Mouse (Mus musculus): ENCODE results near the gene Gm20388. TPM values are rescaled to one million over a fixed set of nuclear protein-coding genes. Genes with fewer than 3 reads are reported as not detected.

Gm20388 gene
- polyA plus RNA-seq, 1 experiment from 2014 or later: 47.1 TPM

DNA sequence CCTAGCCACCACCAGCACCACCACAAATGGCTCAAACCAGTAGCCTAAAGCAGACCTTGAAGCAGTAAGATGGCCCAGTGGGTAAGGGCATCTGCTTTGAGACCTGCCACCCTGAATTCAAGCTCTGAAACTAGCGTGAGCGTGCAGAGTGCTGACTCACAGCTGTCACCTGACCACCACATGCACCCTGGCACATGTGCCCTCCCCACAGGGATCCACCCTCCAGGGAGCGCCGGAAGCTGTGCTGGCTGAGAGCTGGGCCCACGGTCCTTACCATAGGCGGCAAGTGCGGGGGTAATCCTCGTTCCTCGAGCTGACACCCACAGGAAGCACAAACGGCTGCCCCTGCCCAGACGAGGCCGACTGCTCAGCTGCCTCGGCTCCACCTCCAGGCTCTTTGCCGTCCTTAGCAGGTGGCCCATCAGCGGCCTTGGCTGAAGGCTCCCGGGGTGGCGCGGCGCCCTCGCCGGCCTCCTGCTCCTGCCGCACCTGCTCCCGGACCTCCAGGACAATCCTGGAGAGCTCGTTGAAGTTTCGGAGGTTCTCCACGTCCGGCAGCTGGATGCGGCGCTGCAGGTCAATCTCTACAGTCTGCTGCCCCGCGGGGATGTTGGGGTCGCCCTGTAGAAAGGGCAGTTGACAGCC is 1643.3 kb downstream of the Gm20388 start:
- WGBS (ENCODE audit: missing documents): 93% methylated on average over 31 of the region's 32 CpGs
- Histone ChIP-seq H3K79me2 (ENCODE audit: inconsistent target) (no peaks in the 10 kb centered on the region), H3K27ac (no peak overlapping the region), H3K36me3 (ENCODE audit: inconsistent target) (no peaks in the 10 kb centered on the region; the same call in 1 of the 2 replicates), H3K4me3 (ENCODE audit: inconsistent target) (no peak overlapping the region)

GRCm38 (mm10) chr8:121557746-121558145 is 1647.1 kb downstream of the Gm20388 start:
- Histone ChIP-seq H3K4me3 (ENCODE audit: inconsistent target) (no peak overlapping the region), H3K79me2 (ENCODE audit: inconsistent target) (no peaks in the 10 kb centered on the region), H3K27ac (no peak overlapping the region), H3K36me3 (ENCODE audit: inconsistent target) (peaks cover 5% of the 10 kb centered on the region; the same call in 1 of the 2 replicates)
- 98% methylated on average over 10 of the region's 11 CpGs for WGBS (ENCODE audit: missing documents)

DNA sequence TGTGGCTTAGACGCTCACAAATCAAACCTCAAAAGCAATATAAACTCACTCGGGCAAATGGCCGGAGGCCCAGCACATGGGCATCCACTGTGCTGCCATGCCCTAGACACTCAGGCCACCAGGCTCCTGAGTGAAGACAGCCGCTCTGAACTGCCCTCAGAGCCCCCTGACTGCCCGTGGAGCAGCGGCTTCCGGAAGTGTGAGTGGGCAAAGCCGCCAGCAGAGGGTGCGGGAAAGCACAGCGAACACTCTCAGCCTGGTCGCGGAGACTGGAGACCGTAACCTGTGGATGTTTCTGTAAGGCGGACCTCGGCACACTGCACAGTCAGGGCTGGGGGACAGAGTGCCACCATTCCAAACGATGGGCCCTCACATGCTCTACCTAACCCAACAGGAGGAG is 1647.9 kb downstream of the Gm20388 start:
- Histone ChIP-seq H3K79me2 (ENCODE audit: inconsistent target) (no peaks in the 10 kb centered on the region), H3K4me3 (ENCODE audit: inconsistent target) (no peak overlapping the region), H3K36me3 (ENCODE audit: inconsistent target) (peaks cover 5% of the 10 kb centered on the region; the same call in 1 of the 2 replicates), H3K27ac (no peak overlapping the region)
- 93% methylated on average over 16 of the region's 16 CpGs for WGBS (ENCODE audit: missing documents)

- no peak overlapping the region for H3K4me3 ChIP-seq (ENCODE audit: inconsistent target)
- H3K36me3 ChIP-seq (ENCODE audit: inconsistent target): 0 out of 2 replicates have a peak, but pooled peaks cover 5% of the 10 kb centered on the region
- no peak overlapping the region for H3K27ac ChIP-seq
- no peaks in the 10 kb centered on the region for H3K79me2 ChIP-seq (ENCODE audit: inconsistent target)
- WGBS (ENCODE audit: missing documents): 93% methylated on average over 12 of the region's 12 CpGs
Measured at GRCm38 (mm10) chr8:121559801-121560200, 1649.2 kb downstream of the Gm20388 start.

- Histone ChIP-seq H3K27ac (no peak overlapping the region), H3K79me2 (ENCODE audit: inconsistent target) (no peaks in the 10 kb centered on the region), H3K4me3 (ENCODE audit: inconsistent target) (no peak overlapping the region), H3K36me3 (ENCODE audit: inconsistent target) (0 out of 2 replicates have a peak, but pooled peaks cover 5% of the 10 kb centered on the region)
- WGBS (ENCODE audit: missing documents): 95% methylated on average over 7 of the region's 7 CpGs
Measured at GRCm38 (mm10) chr8:121560432-121561100, 1649.9 kb downstream of the Gm20388 start.

DNA sequence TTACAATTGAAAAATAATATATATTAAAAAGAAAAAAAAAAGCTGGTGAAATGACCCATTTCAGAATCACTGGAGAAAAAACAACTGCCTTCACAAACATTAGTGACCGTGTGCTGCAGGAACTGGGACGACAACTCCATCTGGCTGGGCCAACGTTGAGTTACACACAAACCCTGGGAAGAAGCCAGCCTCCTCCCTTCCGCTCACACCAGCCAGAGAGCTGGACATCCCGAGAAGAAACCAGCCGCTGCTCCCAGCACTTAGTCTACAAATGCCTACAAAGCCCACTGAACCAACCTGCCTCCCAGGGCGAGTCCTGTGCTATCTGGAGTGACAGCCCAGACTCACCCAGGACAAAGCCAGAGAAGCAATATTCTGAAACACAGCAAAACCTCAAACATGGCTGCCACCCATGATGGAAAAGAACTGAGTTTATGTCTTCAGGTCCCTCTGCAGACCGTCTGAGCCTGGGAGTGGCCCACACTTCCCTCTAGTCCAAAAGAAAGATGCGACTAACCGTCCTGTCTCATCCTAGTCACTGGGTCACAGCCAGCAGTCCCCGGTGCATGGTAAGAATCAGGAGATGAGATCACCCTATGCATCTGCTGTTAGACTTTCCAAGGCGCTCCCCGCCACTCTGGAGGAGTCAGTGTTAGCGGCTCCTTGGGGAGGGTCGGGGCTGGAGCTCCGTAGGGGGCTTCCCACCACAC is 1651.2 kb downstream of the Gm20388 start:
- H3K36me3 ChIP-seq (ENCODE audit: inconsistent target): 0 out of 2 replicates have a peak, but pooled peaks cover 5% of the 10 kb centered on the region
- WGBS (ENCODE audit: missing documents): 91% methylated on average over 16 of the region's 16 CpGs

GRCm38 (mm10) chr8:121562941-121563351 is 1652.3 kb downstream of the Gm20388 start:
- WGBS (ENCODE audit: missing documents): 94% methylated on average over 8 of the region's 9 CpGs
- peaks cover 7% of the 10 kb centered on the region; the same call in 1 of the 2 replicates for H3K79me2 ChIP-seq (ENCODE audit: inconsistent target)
- no peak overlapping the region for H3K27ac ChIP-seq
- H3K36me3 ChIP-seq (ENCODE audit: inconsistent target): 0 out of 2 replicates have a peak, but pooled peaks cover 5% of the 10 kb centered on the region
- no peak overlapping the region for H3K4me3 ChIP-seq (ENCODE audit: inconsistent target)

More for the DNA sequence above, 1651.2 kb downstream of the Gm20388 start:
- no peak overlapping the region for H3K4me3 ChIP-seq (ENCODE audit: inconsistent target)
- no peaks in the 10 kb centered on the region for H3K79me2 ChIP-seq (ENCODE audit: inconsistent target)
- no peak overlapping the region for H3K27ac ChIP-seq

- 98% methylated on average over 5 of the region's 6 CpGs for WGBS (ENCODE audit: missing documents)
- no peak overlapping the region for H3K4me3 ChIP-seq (ENCODE audit: inconsistent target)
- H3K36me3 ChIP-seq (ENCODE audit: inconsistent target): 0 out of 2 replicates have a peak, but pooled peaks cover 5% of the 10 kb centered on the region
- peaks cover 15% of the 10 kb centered on the region; the same call in 1 of the 2 replicates for H3K79me2 ChIP-seq (ENCODE audit: inconsistent target)
- no peak overlapping the region for H3K27ac ChIP-seq
Measured at GRCm38 (mm10) chr8:121563701-121564100, 1653.1 kb downstream of the Gm20388 start.

- Histone ChIP-seq H3K36me3 (ENCODE audit: inconsistent target) (no peaks in the 10 kb centered on the region), H3K79me2 (ENCODE audit: inconsistent target) (peaks cover 33% of the 10 kb centered on the region; the same call in 1 of the 2 replicates), H3K4me3 (ENCODE audit: inconsistent target) (no peak overlapping the region), H3K27ac (no peak overlapping the region)
- 89% methylated on average over 6 of the region's 6 CpGs for WGBS (ENCODE audit: missing documents)
Measured at GRCm38 (mm10) chr8:121568321-121568720, 1657.7 kb downstream of the Gm20388 start.

- peak overlapping the region; percentile 5; the same call in 1 of the 2 replicates for H3K4me3 ChIP-seq (ENCODE audit: inconsistent target)
- 0 out of 2 replicates have a peak overlapping the region, but pooled peaks have one; percentile 8 for H3K27ac ChIP-seq
- peaks cover 52% of the 10 kb centered on the region; the same call in 1 of the 2 replicates for H3K79me2 ChIP-seq (ENCODE audit: inconsistent target)
- 11% methylated on average over 21 of the region's 21 CpGs for WGBS (ENCODE audit: missing documents)
- no peaks in the 10 kb centered on the region for H3K36me3 ChIP-seq (ENCODE audit: inconsistent target)
Measured at GRCm38 (mm10) chr8:121570335-121570734, 1659.7 kb downstream of the Gm20388 start.

DNA sequence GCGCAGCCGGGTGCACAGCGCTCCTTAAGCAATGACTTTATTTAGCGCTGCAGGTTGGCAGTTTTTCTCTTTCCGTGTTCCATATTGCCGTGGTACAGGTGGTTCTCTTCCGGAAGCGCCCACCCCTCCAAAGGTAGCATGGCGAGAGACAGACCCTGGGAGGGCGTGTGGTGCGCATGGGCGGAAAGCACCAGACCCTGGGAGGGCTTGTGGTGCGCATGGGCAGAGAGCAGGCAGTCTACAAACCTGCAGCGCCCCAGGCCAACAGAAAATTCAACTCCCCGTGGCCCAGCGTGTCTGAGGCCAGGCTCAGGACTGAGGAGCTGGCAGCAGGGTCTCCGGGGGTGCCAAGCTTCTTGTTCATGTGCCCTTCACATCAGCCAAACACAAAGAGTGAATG is 1660.2 kb downstream of the Gm20388 start:
- Histone ChIP-seq H3K27ac (0 out of 2 replicates have a peak overlapping the region, but pooled peaks have one; percentile 8), H3K36me3 (ENCODE audit: inconsistent target) (no peaks in the 10 kb centered on the region), H3K79me2 (ENCODE audit: inconsistent target) (peaks cover 57% of the 10 kb centered on the region; the same call in 1 of the 2 replicates), H3K4me3 (ENCODE audit: inconsistent target) (peak overlapping the region; percentile 5; the same call in 1 of the 2 replicates)
- 49% methylated on average over 17 of the region's 17 CpGs for WGBS (ENCODE audit: missing documents)

DNA sequence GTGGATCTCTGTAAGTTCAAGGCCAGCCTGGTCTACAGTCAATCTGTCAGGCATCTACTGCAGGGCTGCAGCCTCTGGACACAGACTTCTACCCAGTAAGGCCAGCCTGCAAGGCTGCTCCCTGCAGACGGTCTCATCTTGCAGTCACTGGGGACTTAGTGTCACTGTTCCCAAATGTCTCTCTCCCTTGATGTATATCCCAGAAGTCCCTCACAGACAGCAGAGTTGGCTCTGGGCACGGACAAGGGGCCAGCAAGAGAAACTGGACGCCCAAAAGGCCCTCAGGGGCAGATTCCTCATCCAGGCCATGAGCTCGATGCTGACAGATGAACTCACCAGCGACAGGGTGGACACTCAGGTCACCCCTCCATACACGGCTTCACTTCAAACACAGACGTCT is 1661.5 kb downstream of the Gm20388 start:
- Histone ChIP-seq H3K36me3 (ENCODE audit: inconsistent target) (no peaks in the 10 kb centered on the region), H3K4me3 (ENCODE audit: inconsistent target) (no peak overlapping the region), H3K27ac (no peak overlapping the region), H3K79me2 (ENCODE audit: inconsistent target) (peaks cover 70% of the 10 kb centered on the region)
- WGBS (ENCODE audit: missing documents): 95% methylated on average over 7 of the region's 7 CpGs

GRCm38 (mm10) chr8:121573275-121573674 is 1662.6 kb downstream of the Gm20388 start:
- H3K79me2 ChIP-seq (ENCODE audit: inconsistent target): peaks cover 66% of the 10 kb centered on the region
- H3K27ac ChIP-seq: no peak overlapping the region
- H3K4me3 ChIP-seq (ENCODE audit: inconsistent target): no peak overlapping the region
- no peaks in the 10 kb centered on the region for H3K36me3 ChIP-seq (ENCODE audit: inconsistent target)
- WGBS (ENCODE audit: missing documents): 43% methylated on average over 3 of the region's 3 CpGs

DNA sequence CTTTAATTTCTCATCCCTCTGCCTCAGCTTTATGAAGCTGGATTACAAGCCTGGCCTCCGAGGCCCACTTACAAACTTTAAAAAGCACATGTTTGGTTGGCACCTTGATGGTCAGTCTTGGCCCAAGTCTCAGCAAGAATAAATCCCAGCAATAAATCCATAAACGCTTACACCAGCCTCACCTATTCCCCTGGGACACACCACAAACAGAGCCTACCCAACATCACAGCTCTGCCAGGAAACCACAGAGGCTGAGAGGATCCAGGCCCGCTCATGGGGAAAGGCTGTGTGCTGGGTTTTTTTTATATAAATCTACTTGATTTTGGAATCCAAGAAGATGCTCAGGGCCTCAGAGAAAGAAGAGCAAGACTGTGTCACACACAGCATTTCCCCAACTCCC is 1665.0 kb downstream of the Gm20388 start:
- H3K36me3 ChIP-seq (ENCODE audit: inconsistent target): no peaks in the 10 kb centered on the region
- no peak overlapping the region for H3K27ac ChIP-seq
- no peak overlapping the region for H3K4me3 ChIP-seq (ENCODE audit: inconsistent target)
- WGBS (ENCODE audit: missing documents): 86% methylated on average over 3 of the region's 3 CpGs
- H3K79me2 ChIP-seq (ENCODE audit: inconsistent target): peaks cover 58% of the 10 kb centered on the region

All from macrophage (primary cell).